Mouse (Mus musculus): ENCODE measurements at regions not wholly inside any gene's neighbourhood (a gene's known extent, or its start where the extent isn't known, plus 50 kb on each side); places are given as distances from the start of the nearest gene placed in this dataset.

GRCm38 (mm10) chr12:12517020-12517419 lies 255.1 kb downstream of the Fam49a start:
- no peak for DNase-seq (ENCODE audit: low spot score in 2 of 2)

GRCm38 (mm10) chr12:12510764-12511163 lies 248.8 kb downstream of the Fam49a start:
- DNase-seq (ENCODE audit: low spot score in 2 of 2): no peak

- DNase-seq (ENCODE audit: low spot score in 2 of 2): no peak
These were observed 247.4 kb downstream of the Fam49a start for GRCm38 (mm10) chr12:12509164-12509937.

DNA sequence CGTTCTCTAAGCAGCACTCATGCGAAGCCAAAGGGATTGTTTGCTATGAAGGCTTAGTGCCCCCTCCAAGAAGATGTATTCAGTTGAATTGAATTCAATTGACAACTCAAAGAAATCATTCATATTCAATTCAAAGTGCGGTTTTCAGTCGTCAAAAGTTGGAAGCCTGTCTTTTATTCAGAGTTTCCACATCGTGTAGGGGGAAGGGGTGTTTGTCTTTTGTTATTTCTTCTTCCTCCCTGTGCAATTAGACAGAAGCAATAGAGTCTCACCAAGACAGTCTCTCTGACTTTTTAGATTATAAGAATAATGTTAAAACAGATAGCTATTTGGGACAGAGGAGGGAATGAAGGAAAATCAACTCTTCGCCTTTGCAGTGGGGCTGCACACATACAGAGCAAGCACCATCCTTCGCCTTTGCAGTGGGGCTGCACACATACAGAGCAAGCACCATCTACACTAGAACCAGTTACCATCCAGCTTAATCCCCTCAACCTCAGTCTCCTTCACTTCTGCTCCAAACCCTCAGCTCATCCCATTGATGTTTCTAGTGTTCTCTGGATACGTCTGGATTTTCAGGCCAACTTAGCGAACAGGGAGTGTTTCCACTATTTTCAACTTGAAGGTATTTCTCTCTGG lies 246.7 kb downstream of the Fam49a start:
- DNase-seq (ENCODE audit: low spot score in 2 of 2): no peak

DNA sequence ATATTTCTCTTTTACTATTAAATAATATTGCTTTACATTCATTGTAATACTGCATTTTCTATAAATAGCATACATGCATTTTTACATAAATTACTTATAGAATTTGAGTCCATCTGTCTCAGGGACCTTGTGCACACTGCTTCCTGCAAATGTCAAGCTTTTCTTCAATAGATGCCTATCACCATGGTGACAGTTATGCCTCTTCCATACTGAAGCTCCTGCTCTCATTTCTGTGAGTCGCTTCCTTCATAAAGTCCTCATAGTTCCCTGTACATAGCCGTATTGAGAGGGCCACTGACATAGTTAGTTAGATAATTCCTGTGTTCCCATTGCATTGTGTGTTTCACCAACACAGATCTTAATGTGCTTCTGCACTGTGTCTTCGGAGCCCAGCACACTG lies 244.7 kb downstream of the Fam49a start:
- no peak for DNase-seq (ENCODE audit: low spot score in 2 of 2)

DNA sequence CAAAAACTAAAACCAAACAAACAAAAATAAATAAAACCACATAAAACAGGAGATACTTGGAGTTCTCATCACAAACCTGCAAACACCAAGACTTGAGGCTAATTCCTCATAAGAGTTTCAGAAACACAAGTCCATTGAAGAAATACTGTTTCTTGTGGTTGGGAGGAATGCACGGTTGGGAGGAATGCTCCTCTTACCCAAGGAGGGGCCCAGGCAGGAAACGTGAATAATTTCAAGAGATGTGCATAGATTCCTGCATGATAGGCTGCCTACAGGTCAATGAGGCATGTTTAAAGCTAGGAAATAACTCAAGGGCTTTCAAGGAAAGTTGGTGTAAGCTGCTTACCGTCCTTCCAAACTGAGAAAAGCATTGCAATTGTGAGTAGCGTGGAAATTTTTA lies 243.7 kb downstream of the Fam49a start:
- DNase-seq (ENCODE audit: low spot score in 2 of 2): no peak

DNA sequence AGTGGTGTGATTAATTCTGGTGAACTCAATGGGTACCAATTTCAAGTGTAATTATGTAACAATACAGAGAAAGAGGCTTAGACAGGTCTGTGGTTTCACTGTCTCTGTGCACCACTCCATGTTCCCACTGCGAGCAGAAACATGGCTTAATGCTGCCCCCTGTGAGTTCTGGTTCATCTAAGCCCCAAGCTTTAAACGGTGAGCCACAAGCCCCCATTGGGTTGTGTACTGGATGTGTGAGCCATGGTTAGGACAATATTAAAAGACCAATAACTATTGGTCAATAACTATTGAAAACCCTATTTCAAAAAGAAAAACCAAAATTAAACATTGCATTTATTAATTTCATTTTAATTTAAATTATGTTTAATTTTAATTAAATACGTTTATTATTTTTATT lies 238.0 kb downstream of the Fam49a start:
- DNase-seq (ENCODE audit: low spot score in 2 of 2): no peak

- no peak for DNase-seq (ENCODE audit: low spot score in 2 of 2)
These were observed 236.7 kb downstream of the Fam49a start for GRCm38 (mm10) chr12:12498621-12499020.

DNA sequence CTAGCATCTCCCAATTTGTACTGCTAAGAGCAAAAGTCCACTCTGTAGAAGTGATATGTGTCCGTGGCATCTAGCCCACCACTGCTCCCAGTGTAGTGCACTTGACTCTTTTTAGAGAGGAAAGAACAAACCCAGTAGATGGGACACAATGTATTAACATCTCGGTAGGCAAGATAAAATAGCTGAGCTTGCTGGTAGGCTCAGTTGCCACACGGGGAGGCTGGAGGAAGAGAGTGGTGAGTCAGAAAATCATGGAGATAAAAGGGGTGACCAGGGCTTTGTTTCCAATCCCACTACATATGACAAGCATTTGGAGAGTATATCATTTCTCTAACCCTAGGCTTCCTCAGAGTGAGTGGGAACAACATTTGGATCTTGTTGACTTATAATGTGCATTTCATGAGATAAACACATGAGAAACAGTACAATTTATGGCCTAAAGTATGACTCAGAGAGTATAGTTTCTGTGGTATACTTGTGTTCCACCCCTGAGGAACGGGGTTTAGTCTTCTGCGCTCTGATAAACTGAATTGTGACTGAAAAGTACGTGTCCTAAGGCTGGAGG lies 235.4 kb downstream of the Fam49a start:
- no peak for DNase-seq (ENCODE audit: low spot score in 2 of 2)

DNA sequence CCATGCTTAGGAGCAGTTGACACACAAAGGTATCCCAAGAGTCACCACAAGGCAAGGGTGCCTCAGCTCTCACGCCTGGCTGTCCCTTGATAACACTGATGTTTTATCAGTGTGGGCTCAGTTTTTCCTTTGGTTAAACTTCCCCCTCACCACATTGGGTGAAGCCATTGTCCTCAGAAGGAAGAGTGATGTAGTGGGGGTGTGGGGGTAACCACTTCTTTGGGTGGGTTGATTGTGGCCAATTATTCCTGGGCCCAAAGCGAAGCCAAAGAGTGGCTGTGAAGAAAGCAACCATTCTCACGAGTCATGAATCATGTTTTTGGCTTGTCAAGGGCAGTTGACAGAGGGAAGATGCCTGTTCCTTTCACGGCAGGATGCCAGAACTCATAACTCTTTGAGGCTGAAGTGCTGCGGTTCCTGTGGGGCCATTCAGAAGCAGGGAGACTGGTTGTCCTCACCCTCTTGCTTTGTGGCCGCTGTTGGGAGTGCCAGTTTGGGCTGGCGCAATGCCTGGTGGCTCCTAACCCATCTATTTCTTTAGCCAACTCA lies 234.7 kb downstream of the Fam49a start:
- peak; percentile 29 to 40 for DNase-seq (ENCODE audit: low spot score in 2 of 2)

DNA sequence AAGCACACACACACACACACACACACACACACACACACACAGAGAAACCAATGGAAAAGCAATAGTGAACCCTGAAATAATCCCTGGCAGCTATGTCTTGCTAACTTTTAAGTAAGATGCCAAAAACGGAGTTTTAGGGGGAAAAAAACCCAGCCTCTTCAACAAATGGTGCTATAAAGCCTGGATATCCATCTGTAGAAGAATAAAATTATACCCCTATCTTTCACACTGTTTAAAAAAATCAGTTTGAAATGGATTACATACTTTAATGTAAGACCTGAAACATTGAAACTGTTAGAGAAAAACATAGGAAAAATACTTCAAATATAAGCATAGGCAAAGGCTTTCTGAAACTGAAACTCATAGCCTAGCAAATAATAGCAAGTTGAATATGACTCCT lies 228.2 kb downstream of the Fam49a start:
- no peak for DNase-seq (ENCODE audit: low spot score in 2 of 2)

DNA sequence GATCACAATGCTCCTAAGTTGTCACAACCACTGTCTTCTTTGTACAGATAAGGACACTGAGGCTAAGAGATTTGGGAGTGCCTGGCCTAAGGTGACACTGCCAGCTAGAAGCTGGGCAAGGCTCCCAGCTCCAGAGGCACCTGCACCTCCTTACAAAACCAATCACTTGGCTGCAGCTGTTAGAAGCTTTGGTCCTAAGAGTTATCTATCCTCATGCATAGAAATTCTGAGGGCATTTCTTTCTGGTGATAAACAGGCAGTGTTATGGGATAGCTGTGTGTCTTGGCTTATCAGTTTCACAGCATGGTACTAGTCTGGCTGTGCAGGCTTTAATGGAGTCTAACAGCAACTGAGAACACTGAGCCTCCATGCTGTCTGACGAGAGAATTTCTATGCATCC lies 226.2 kb downstream of the Fam49a start:
- DNase-seq (ENCODE audit: low spot score in 2 of 2): no peak

DNA sequence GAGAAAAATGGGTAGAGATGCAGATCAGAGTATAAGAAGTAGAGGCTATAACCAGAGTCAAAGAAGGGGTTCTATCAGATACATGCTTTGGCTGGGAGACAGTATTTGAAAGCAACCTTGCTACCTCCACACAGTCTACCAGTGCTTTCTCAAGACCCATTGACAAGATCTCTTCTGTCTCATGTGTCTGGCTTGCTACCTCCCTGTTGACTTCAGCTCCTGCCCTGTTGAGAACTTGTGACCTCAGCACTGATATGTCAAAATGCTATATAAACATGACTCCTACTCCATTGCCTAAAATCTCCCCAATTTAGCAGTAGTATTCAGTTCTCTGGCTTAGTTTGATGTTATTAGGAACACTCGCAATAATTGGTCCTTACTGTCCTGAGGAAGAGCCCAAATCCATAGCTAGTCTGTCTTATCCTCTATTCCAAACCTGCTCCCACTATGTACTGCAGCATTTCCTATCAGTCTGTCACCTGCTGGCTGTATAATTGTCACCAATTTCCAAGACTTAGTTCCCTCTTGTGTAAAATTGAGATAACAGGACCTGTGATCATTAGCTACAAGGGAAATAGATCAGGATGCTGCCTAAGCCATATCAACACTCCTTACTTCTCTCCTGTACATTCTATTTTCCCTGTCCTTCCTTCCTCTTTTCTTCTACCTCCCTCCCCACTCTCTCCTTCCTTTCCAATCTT lies 224.9 kb downstream of the Fam49a start:
- DNase-seq (ENCODE audit: low spot score in 2 of 2): no peak

- DNase-seq (ENCODE audit: low spot score in 2 of 2): no peak
These were observed 223.2 kb downstream of the Fam49a start for GRCm38 (mm10) chr12:12484921-12485680.

DNA sequence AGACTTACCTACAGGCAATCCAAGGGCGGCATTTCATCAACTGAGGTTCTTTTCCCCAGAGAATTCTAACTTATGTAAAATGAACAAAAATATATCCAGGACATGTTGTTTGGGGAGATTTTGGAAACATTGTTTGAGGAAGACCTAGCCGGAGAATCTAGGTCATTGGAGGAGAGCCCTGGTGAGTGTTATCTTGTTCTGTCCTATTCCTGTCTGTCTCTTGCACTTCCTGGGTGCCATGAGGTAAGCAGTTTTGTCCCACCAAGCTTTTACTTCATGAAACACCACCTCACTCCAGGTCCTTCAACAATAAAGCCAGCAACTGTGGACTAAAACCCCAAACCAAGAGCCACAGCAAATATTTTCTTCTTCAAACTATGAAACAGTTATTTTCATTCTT lies 218.5 kb downstream of the Fam49a start:
- no peak for DNase-seq (ENCODE audit: low spot score in 2 of 2)

- no peak for DNase-seq (ENCODE audit: low spot score in 2 of 2)
These were observed 190.1 kb downstream of the Fam49a start for GRCm38 (mm10) chr12:12452086-12452485.

GRCm38 (mm10) chr12:12446768-12447167 lies 184.8 kb downstream of the Fam49a start:
- DNase-seq (ENCODE audit: low spot score in 2 of 2): no peak

- DNase-seq (ENCODE audit: low spot score in 2 of 2): no peak
These were observed 184.3 kb downstream of the Fam49a start for GRCm38 (mm10) chr12:12446281-12446680.

- DNase-seq (ENCODE audit: low spot score in 2 of 2): no peak
These were observed 180.9 kb downstream of the Fam49a start for GRCm38 (mm10) chr12:12442872-12443271.

- no peak for DNase-seq (ENCODE audit: low spot score in 2 of 2)
These were observed 174.4 kb downstream of the Fam49a start for GRCm38 (mm10) chr12:12436379-12436778.

DNA sequence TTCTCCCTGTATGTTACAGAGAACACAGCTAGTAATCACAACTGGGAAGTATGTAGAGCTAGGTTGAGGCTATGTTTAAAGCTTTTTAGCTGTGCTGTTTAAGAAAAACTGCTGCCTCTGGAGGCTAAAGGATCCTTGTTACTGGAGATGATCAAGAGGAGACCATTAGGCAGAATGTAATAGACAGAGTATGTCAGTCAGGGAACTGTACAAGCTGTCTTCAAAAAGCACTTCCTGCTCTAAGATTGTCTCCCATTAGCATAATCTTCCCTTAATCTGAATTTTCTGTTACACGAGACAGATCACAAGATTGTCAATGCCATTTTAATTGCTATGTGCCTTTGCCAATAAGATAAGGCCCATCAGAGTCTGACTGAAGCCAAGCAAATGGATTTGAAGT lies 170.7 kb downstream of the Fam49a start:
- DNase-seq (ENCODE audit: low spot score in 2 of 2): no peak
